Mouse (Mus musculus) cerebellum, adult 2 months (tissue): ENCODE results near the gene Rpl36.

Source experiments
- CTCF ChIP-seq: fragments of 200-500 bp; IDR thresholded peaks from 2 replicates; pipeline ENCODE4 v1.5.1; 2011; ENCODE audit warnings: low read depth, mild to moderate bottlenecking, control low read depth, low read length, moderate library complexity, borderline replicate concordance; ENCODE audit not compliant: insufficient read depth
- POLR2A ChIP-seq: fragments of 200-500 bp; IDR thresholded peaks from 2 replicates; pipeline ENCODE4 v1.6.1; 2011; ENCODE audit warnings: low read length, control low read depth, borderline replicate concordance; ENCODE audit not compliant: insufficient read depth

DNA sequence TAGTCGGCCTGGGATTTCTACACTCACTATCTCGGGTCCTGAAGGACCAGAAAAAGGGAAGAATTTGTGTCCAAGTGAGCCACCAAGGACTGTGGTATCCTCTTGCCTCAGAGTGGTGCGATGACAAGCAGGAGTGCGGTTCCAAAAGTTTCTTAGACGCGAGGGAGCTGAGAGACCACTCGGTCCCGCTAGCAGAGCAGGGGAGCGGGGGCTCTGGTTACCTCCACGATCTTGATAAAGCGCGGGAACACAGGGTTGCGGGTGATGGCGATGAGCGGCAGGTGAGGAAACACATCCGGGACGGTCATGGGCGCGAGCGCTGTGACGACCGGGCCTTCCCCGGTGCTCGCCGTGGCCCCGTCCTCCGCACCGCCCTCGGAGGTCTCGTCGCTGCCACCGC is 13.0 kb downstream of the Rpl36 start:
- TF ChIP-seq CTCF (no peak), POLR2A (no peak)
